Mouse (Mus musculus) heart, embryonic 16.5 days (tissue): Measurements from ENCODE around the gene Olfr124. TPM values are rescaled to one million over a fixed set of nuclear protein-coding genes. Genes with fewer than 3 reads are reported as not detected.

Experiments
- ATAC-seq: fragments of 200-750 bp; cut with Nextera tagmentation; replicated peaks from 2 replicates; pipeline ENCODE4 v1.8.0; 2017; ENCODE audit warnings: moderate number of reproducible peaks; ENCODE audit not compliant: insufficient read depth, low FRiP score; ENCODE audit errors: extremely low read depth
- H3K27ac ChIP-seq: fragments of 300-500 bp; sonication (generic); 2 replicates; pipeline ENCODE4 v1.5.1; 2014; ENCODE audit warnings: mild to moderate bottlenecking, low read length, control low read depth, moderate library complexity
- H3K27me3 ChIP-seq: fragments of 300-500 bp; sonication (generic); 2 replicates; pipeline ENCODE4 v1.6.1; 2014; ENCODE audit warnings: low read length, mixed read lengths; ENCODE audit not compliant: control insufficient read depth, insufficient read depth
- H3K36me3 ChIP-seq: fragments of 300-500 bp; sonication (generic); 2 replicates; pipeline ENCODE4 v1.6.1; 2014; ENCODE audit not compliant: control insufficient read depth, insufficient read depth
- H3K4me1 ChIP-seq: fragments of 300-500 bp; sonication (generic); 2 replicates; pipeline ENCODE4 v1.6.1; 2014; ENCODE audit warnings: low read length, mixed read lengths; ENCODE audit not compliant: control insufficient read depth, insufficient read depth
- H3K4me2 ChIP-seq: fragments of 300-500 bp; sonication (generic); 2 replicates; pipeline ENCODE4 v1.6.1; 2014; ENCODE audit warnings: low read depth, mild to moderate bottlenecking, control low read depth, low read length
- H3K4me3 ChIP-seq: fragments of 300-500 bp; sonication (generic); 2 replicates; pipeline ENCODE4 v1.5.1; 2014; ENCODE audit warnings: mild to moderate bottlenecking, control low read depth, low read length
- H3K9ac ChIP-seq: fragments of 300-500 bp; sonication (generic); 2 replicates; pipeline ENCODE4 v1.6.1; 2014; ENCODE audit warnings: low read length, control low read depth
- H3K9me3 ChIP-seq: fragments of 300-500 bp; sonication (generic); replicated peaks from 2 replicates; pipeline ENCODE4 v1.6.1; 2016; ENCODE audit warnings: low read length; ENCODE audit not compliant: control insufficient read depth
- WGBS: fragments of 180-500 bp; shearing (Covaris S2); extraction: QIAGEN DNeasy Blood & Tissue Kit; methylation state at CpG from one replicate; pipeline ENCODE4 v1.1.7; 2014; 5-methylcytosine and 5-hydroxymethylcytosine counted together
- polyA plus RNA-seq: library from polyadenylated mRNA; unstranded; fragments of >200 nt; fragmentation: Nextera tagmentation; extraction: Ambion mirVana; gene quantifications from 2 replicates; pipeline ENCODE4 v1.2.1, GENCODE M21; 2015

Olfr124 gene
- polyA plus RNA-seq = not detected in 2 replicates

- 70% methylated on average over 3 of the region's 3 CpGs for WGBS
- H3K4me2 ChIP-seq = no peak within 1 kb of the TSS
- no peaks in the 10 kb centered on the region for H3K27me3 ChIP-seq
- H3K4me3 ChIP-seq = no peak within 1 kb of the TSS
- no peak within 1 kb of the TSS for H3K27ac ChIP-seq
- no peaks in the 10 kb centered on the region for H3K9me3 ChIP-seq
- no peaks in the 10 kb centered on the region for H3K4me1 ChIP-seq
- no peak for ATAC-seq
- no peaks in the 10 kb centered on the region for H3K36me3 ChIP-seq
- no peak within 1 kb of the TSS for H3K9ac ChIP-seq
Observed at GRCm38 (mm10) chr17:37799588-37799987, at the start of gene Olfr124. Gene Olfr124, plus strand, starts transcription at chr17:37799888.

- Histone ChIP-seq H3K4me2 (no peak within 1 kb of the TSS), H3K4me3 (no peak within 1 kb of the TSS), H3K27ac (no peak within 1 kb of the TSS), H3K27me3 (no peaks in the 10 kb centered on the region), H3K4me1 (no peaks in the 10 kb centered on the region), H3K9me3 (no peaks in the 10 kb centered on the region), H3K36me3 (no peaks in the 10 kb centered on the region), H3K9ac (no peak within 1 kb of the TSS)
- WGBS = 76% methylated on average over 4 of the region's 4 CpGs
- ATAC-seq = no peak
Observed at GRCm38 (mm10) chr17:37768307-37768706, 31.4 kb upstream of the Olfr124 start, which contains the start of gene Olfr122. Gene Olfr122, plus strand, starts transcription at chr17:37768607.

- H3K4me3 ChIP-seq = no peak within 1 kb of the TSS
- no peak within 1 kb of the TSS for H3K4me2 ChIP-seq
- ATAC-seq = no peak
- 82% methylated on average over 2 of the region's 2 CpGs for WGBS
- H3K27me3 ChIP-seq = no peaks in the 10 kb centered on the region
- no peaks in the 10 kb centered on the region for H3K36me3 ChIP-seq
- no peak within 1 kb of the TSS for H3K9ac ChIP-seq
- H3K27ac ChIP-seq = no peak within 1 kb of the TSS
- no peaks in the 10 kb centered on the region for H3K4me1 ChIP-seq
- H3K9me3 ChIP-seq = no peaks in the 10 kb centered on the region
Observed at GRCm38 (mm10) chr17:37793229-37793628, 6.5 kb upstream of the Olfr124 start, which contains the start of gene Olfr123. Gene Olfr123, plus strand, starts transcription at chr17:37793529.

GRCm38 (mm10) chr17:37832649-37833048 lies 33.0 kb downstream of the Olfr124 start, which contains the start of gene Olfr125:
Gene Olfr125, plus strand, starts transcription at chr17:37832949.
- no peak within 1 kb of the TSS for H3K27ac ChIP-seq
- no peak within 1 kb of the TSS for H3K4me2 ChIP-seq
- H3K9me3 ChIP-seq = no peaks in the 10 kb centered on the region
- H3K36me3 ChIP-seq = no peaks in the 10 kb centered on the region
- no peaks in the 10 kb centered on the region for H3K27me3 ChIP-seq
- no peaks in the 10 kb centered on the region for H3K4me1 ChIP-seq
- no peak for ATAC-seq
- no peak within 1 kb of the TSS for H3K4me3 ChIP-seq
- H3K9ac ChIP-seq = no peak within 1 kb of the TSS

- no peaks in the 10 kb centered on the region for H3K36me3 ChIP-seq
- ATAC-seq = no peak
- no peak within 1 kb of the TSS for H3K27ac ChIP-seq
- H3K9me3 ChIP-seq = no peaks in the 10 kb centered on the region
- no peak within 1 kb of the TSS for H3K9ac ChIP-seq
- H3K4me1 ChIP-seq = no peaks in the 10 kb centered on the region
- no peak within 1 kb of the TSS for H3K4me2 ChIP-seq
- H3K27me3 ChIP-seq = no peaks in the 10 kb centered on the region
- H3K4me3 ChIP-seq = no peak within 1 kb of the TSS
Observed at GRCm38 (mm10) chr17:37847183-37847582, 47.5 kb downstream of the Olfr124 start, which contains the start of gene Olfr126. Gene Olfr126, plus strand, starts transcription at chr17:37847483.

Other genes starting within 250 kb of the Olfr124 start
- gene Olfr112, start 230.4 kb upstream of the Olfr124 start, polyA plus RNA-seq = not detected in 2 replicates
- not detected in 2 replicates for gene Olfr113, start 222.2 kb upstream of the Olfr124 start, polyA plus RNA-seq
- gene Olfr114, start 207.1 kb upstream of the Olfr124 start, polyA plus RNA-seq = not detected in 2 replicates
- not detected in 2 replicates for gene Olfr115, start 172.8 kb upstream of the Olfr124 start, polyA plus RNA-seq
- not detected in 2 replicates for gene Olfr116, start 172.7 kb upstream of the Olfr124 start, polyA plus RNA-seq
- not detected in 2 replicates for gene Olfr117, start 136.1 kb upstream of the Olfr124 start, polyA plus RNA-seq
- not detected in 2 replicates for gene Olfr118, start 132.9 kb upstream of the Olfr124 start, polyA plus RNA-seq
- gene Olfr119, start 103.3 kb upstream of the Olfr124 start, polyA plus RNA-seq = not detected in 2 replicates
- not detected in 2 replicates for gene Olfr120, start 78.1 kb upstream of the Olfr124 start, polyA plus RNA-seq
- not detected in 2 replicates for gene Olfr121, start 51.0 kb upstream of the Olfr124 start, polyA plus RNA-seq
- gene Olfr122, start 31.3 kb upstream of the Olfr124 start, polyA plus RNA-seq = not detected in 2 replicates
- not detected in 2 replicates for gene Olfr123, start 6.4 kb upstream of the Olfr124 start, polyA plus RNA-seq
- not detected in 2 replicates for gene Olfr125, start 33.1 kb downstream of the Olfr124 start, polyA plus RNA-seq
- gene Olfr126, start 47.6 kb downstream of the Olfr124 start, polyA plus RNA-seq = not detected in 2 replicates
- gene Olfr127, start 100.5 kb downstream of the Olfr124 start, polyA plus RNA-seq = not detected in 2 replicates
- not detected in 2 replicates for gene Olfr128, start 120.7 kb downstream of the Olfr124 start, polyA plus RNA-seq
- not detected in 2 replicates for gene Olfr761, start 153.2 kb downstream of the Olfr124 start, polyA plus RNA-seq